Mouse (Mus musculus) yolk sac, embryonic 10.5 days (tissue): ENCODE results near the gene Slain2.
"Not testable (repeated sequence)": the region's sequence is repeated elsewhere in the genome, so short reads cannot be mapped to it uniquely, and the experiment has no call there.

Source experiments
- DNase-seq: peaks from one replicate; pipeline ENCODE4 v3.0.0-alpha.2; 2017; ENCODE audit warnings: low spot score

Gene Slain2

GRCm38 (mm10) chr5:72901866-72902265 lies 12.2 kb upstream of the Slain2 start:
- no peak for DNase-seq

DNA sequence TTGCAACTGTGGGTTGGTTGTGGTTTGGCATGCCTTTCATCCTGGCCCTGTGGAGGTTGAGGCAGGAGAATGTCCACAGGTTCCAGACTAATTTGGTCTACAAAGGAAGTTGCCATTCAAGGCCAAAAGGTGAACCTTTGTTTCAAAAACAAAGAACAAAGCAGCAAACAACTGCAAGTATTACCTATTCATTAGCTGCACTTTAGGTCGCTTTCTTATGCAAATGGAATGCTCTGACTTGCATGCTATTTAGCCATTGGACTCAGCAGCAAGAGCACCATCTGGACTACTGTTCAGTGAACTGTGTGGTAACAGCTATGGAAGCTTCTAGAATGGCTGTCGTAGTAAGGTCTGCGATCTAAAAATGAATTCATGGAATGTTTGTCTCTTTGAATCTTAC lies 11.8 kb upstream of the Slain2 start:
- DNase-seq: no peak

GRCm38 (mm10) chr5:72902876-72903516 lies 11.1 kb upstream of the Slain2 start:
- DNase-seq: no peak

- no peak for DNase-seq
Observed at GRCm38 (mm10) chr5:72904903-72905790, 9.0 kb upstream of the Slain2 start.

GRCm38 (mm10) chr5:72907402-72907801 lies 6.7 kb upstream of the Slain2 start:
- DNase-seq: no peak

DNA sequence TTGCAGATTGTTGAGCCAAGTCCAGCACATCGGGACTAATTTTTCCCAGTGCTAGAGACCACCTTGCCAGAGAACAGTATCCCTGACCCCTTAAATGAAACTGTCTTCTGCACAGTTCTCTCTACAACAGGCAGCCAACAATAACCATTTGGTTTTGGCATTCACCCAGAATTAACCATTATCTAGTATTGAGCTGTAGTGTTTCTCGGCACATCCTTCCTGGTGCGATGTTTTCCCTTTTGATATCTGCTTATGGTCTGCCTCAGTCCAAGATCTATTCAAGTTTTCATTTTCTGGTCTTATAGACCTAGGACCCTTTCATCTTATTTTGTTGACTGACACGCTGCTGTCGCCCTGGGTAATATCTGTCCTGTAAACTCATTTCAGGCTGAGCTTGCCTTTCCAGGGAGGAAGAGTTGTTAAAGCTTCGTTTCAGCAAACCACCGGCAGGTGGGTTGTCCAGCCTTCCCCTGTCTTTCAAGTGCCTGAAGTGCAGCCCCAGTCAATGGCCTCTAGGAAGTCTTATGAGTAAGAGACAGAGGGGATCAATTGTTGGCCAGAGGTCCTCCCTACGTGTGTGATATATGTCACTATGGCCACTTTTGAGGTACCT lies 5.7 kb upstream of the Slain2 start:
- no peak for DNase-seq

DNA sequence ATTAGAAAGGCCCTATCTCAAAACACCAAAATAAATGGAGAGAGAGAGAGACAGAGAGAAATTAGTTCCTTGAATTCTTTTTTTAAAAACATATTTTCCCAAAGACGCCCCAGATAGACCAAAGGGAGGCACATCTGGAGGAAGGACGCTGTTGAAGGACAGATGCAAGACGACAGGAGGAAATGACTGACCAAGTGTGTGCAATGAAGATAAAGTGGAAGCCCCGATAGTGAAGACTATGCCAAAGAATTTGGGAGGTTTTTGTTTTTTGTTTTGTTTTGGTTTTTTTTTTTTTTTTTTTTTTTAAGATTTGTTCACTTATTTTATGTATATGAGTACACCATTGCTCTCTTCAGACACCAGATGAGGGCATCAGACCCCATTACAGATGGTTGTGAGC lies 4.7 kb upstream of the Slain2 start:
- DNase-seq: no peak

DNA sequence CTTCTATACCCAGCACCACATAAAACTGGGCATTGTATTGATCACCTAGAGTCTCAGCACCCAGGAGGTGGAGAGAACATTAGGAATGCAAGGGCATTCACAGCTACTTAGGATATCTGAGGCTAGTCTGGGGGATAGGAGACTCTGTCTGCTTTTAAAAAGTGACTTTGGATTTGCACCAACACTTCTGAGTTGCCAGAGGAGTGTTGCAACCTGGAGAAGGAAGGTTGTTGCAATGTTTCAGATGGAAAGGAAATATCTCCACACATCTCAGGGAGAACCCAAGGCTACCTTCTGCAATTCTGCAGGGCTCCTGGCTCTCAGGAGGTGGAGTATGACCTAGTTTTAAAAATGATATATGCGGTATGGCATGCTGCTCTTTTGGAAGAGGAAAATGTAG lies 3.7 kb upstream of the Slain2 start:
- no peak for DNase-seq

- no peak for DNase-seq
Observed at GRCm38 (mm10) chr5:72911284-72911683, 2.8 kb upstream of the Slain2 start.

DNA sequence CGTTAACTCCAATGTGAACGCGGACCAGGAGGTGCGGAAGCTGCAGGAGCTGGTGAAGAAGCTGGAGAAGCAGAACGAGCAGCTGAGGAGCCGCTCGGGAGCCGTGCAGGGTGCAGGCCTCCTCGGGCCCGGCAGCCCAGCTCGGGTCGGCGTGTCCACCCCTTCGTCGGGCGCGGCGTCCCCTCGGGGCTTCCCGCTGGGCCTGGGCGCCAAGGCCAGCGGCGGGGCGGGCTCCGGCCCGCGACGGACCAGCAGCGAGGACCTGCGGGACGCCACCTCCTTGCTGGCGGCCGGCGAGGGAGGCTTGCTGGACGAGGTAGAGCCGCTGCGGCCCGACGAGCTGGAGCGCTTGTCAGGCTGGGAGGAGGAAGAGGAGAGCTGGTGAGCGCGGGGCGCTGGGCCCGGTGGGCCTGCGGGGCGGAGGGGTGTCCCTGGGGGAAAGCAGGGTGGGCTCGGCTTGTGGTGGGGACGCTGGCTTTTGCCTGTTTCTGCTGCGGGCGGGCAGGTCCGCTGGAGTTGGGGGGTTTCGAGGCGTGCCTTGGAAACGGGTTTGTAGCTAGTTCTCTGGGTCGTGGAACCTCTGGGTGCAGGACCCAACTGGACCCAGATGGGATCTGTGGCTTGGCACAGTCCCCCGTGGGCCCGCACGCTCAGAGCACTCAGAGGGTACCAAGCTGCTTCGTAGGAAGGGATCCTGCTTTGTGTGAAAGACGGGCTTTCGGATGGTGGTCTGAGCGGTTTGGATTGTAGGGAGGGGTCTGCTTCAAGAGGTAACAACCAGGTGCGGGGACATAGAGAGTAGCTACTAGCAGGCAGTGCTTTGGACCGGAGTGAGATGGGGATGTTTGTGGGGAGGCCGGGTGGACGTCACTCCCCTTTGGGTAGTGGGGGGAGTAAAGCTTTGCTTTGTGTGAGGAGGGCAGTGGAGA lies 793 bp downstream of the Slain2 start:
- DNase-seq: no peak

- DNase-seq: peak; percentile 21
Observed at GRCm38 (mm10) chr5:72916048-72916447, 1.9 kb downstream of the Slain2 start.

- no peak for DNase-seq
Observed at GRCm38 (mm10) chr5:72916851-72917250, 2.7 kb downstream of the Slain2 start.

DNA sequence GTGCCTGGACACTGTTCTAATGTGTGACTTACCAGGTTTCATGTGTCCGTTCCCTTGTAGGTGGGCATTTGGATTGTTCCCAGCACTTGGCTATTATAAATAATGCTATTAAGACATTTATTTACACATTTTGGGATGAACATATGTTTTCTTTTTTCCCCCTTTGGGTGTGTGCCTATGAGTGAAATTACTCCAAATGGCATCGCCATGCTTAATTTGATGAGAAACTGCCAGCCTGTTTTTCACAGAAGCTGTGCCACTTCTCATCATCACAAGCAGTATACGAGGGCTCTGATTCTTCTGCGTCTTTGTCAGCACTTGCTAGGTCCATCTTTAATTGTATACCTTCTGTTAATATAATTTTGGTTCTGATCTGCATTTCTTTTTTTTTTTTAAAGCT lies 6.3 kb downstream of the Slain2 start:
- no peak for DNase-seq

DNA sequence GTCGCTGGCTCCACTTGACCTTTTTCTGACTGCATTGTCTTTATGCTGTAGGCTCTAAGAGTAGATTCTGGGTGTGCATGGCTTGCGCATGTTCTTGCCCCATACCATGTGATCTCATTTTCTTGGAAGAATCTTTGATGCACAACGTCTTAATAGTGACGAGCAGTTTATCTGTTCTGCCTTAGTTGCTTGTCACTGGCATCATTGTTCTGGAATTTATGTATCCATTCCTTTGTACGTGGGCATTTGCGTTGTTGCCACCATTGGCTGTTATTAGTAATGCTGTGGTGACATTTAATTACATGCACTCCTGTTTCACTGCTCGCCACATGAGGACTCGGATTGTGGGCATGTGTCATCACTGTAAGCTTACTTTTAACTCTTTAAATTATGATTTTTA lies 7.1 kb downstream of the Slain2 start:
- no peak for DNase-seq

DNA sequence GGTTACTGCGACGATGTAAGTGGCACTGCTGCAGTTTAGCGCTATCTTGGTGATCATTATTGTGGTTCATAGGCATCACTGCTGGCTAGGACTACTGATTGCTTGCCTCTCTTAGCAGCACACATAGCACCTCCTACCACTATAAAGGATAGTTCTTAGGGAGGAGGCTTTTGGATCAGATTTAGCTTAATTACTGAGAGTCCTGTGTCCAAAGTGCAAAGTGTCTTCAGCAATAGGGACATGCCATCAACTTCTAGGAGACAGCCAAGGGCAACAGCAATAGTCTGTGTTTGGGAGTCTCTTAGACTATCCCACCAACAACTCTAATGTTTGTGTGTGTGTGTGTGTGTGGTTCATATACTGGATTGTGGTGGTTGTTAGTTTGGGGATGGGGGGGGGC lies 8.7 kb downstream of the Slain2 start:
- DNase-seq: no peak

DNA sequence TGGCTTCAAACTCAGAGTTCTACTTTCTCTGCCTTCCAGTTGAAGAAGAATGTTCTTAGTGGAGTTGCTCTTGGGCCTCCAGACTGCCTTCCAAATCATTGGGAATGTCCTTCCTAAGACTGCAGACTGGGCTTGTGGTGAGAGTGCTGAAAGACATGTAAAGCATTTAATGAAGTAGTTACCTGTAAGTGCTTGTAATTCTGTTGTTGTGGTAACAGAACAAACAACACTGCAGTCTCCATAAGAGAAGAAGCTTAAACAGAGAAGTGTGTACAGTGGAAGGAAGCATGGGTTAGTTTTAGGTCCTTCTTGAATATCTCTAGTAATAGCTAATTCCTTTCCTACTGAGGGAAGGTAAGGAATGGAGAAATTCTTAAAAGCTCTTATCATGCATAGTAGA lies 13.0 kb downstream of the Slain2 start:
- no peak for DNase-seq

- no peak for DNase-seq
Observed at GRCm38 (mm10) chr5:72933026-72933675, 19.0 kb downstream of the Slain2 start.

- not testable (repeated sequence) for DNase-seq
Observed at GRCm38 (mm10) chr5:72938421-72938820, 24.3 kb downstream of the Slain2 start.

DNA sequence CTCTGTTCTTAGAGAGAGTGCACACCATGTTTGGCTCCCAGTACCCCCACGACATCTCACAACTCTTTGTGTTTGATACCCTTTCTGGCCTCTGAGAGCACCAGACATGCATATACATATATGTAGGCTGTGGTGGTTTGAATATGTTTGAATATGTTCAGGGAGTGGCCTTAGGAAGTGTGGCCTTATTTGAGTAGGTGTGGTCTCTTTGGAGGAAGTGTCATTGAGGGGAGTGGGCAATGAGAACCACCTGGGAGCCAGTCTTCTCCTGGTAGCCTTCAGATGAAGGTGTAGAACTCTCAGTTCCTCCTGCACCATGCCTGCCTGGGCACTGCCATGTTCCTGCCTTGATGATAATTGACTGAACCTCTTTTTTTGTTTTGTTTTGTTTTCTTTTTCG lies 25.2 kb downstream of the Slain2 start:
- no peak for DNase-seq

GRCm38 (mm10) chr5:72940906-72941432 lies 26.9 kb downstream of the Slain2 start:
- DNase-seq: no peak

DNA sequence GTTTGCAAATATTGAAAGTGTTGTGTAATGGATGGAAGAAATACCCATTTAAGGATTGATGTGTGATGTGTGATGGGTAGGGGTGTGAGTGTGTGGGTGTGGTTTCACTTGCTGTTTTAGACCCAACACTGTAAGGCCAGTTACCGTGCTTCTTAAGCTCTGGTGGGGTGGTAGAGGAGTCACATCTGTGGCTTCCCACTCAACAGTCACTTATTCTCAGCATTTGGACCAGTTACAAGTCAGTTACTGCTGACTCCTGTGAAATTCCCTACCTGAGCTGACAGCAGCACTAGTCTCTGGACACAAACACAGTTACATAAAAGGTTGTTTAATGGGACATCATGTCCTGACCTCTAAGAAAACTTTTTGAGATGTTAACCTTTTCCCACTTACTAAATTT lies 34.0 kb downstream of the Slain2 start:
- DNase-seq: no peak
